Mouse (Mus musculus): ENCODE results near the gene Hrh1. TPM values are rescaled to one million over a fixed set of nuclear protein-coding genes. Genes with fewer than 3 reads are reported as not detected.
A peak's percentile ranks its signal among the peaks of the same experiment; 100 is the strongest.

Gene Hrh1
- polyA plus RNA-seq, 1 experiment = 0.23 TPM

- H3K27ac ChIP-seq (ENCODE audit: insufficient read depth, low read length) = no peak overlapping the region
Observed at GRCm38 (mm10) chr6:114380872-114381271, 16.9 kb upstream of the Hrh1 start.

GRCm38 (mm10) chr6:114387320-114387719 is 10.4 kb upstream of the Hrh1 start:
- Histone ChIP-seq H3K4me3 (ENCODE audit: insufficient read depth, low read length) (no peak overlapping the region), H3K27ac (ENCODE audit: insufficient read depth, low read length) (no peak overlapping the region), H3K4me1 (ENCODE audit: control insufficient read depth, insufficient read depth, low read length) (no peaks in the 10 kb centered on the region)
- TF ChIP-seq POLR2A (IDR thresholded peaks at IDR 0.05; ENCODE audit: low read depth, low read length) (no peak), CTCF (IDR thresholded peaks at IDR 0.05; ENCODE audit: borderline replicate concordance, insufficient read depth, low read length) (no peak)

More at GRCm38 (mm10) chr6:114380872-114381271, 16.9 kb upstream of the Hrh1 start:
- H3K4me3 ChIP-seq (ENCODE audit: insufficient read depth, low read length) = no peak overlapping the region
- no peaks in the 10 kb centered on the region for H3K4me1 ChIP-seq (ENCODE audit: control insufficient read depth, insufficient read depth, low read length)
- no peak for TF ChIP-seq CTCF (IDR thresholded peaks at IDR 0.05; ENCODE audit: borderline replicate concordance, insufficient read depth, low read length)
- TF ChIP-seq POLR2A (IDR thresholded peaks at IDR 0.05; ENCODE audit: low read depth, low read length) = no peak

GRCm38 (mm10) chr6:114387855-114388254 is 9.9 kb upstream of the Hrh1 start:
- Histone ChIP-seq H3K27ac (ENCODE audit: insufficient read depth, low read length) (no peak overlapping the region), H3K4me3 (ENCODE audit: insufficient read depth, low read length) (no peak overlapping the region), H3K4me1 (ENCODE audit: control insufficient read depth, insufficient read depth, low read length) (no peaks in the 10 kb centered on the region)
- TF ChIP-seq POLR2A (IDR thresholded peaks at IDR 0.05; ENCODE audit: low read depth, low read length) (no peak), CTCF (IDR thresholded peaks at IDR 0.05; ENCODE audit: borderline replicate concordance, insufficient read depth, low read length) (no peak)

GRCm38 (mm10) chr6:114390129-114390528 is 7.6 kb upstream of the Hrh1 start:
- Histone ChIP-seq H3K4me1 (ENCODE audit: control insufficient read depth, insufficient read depth, low read length) (no peaks in the 10 kb centered on the region), H3K27ac (ENCODE audit: insufficient read depth, low read length) (no peak overlapping the region), H3K4me3 (ENCODE audit: insufficient read depth, low read length) (no peak overlapping the region)
- TF ChIP-seq CTCF (IDR thresholded peaks at IDR 0.05; ENCODE audit: borderline replicate concordance, insufficient read depth, low read length) (no peak), POLR2A (IDR thresholded peaks at IDR 0.05; ENCODE audit: low read depth, low read length) (no peak)

- no peaks in the 10 kb centered on the region for H3K4me1 ChIP-seq (ENCODE audit: control insufficient read depth, insufficient read depth, low read length)
- no peak overlapping the region for H3K27ac ChIP-seq (ENCODE audit: insufficient read depth, low read length)
- TF ChIP-seq POLR2A (IDR thresholded peaks at IDR 0.05; ENCODE audit: low read depth, low read length) (no peak), CTCF (IDR thresholded peaks at IDR 0.05; ENCODE audit: borderline replicate concordance, insufficient read depth, low read length) (no peak)
- H3K4me3 ChIP-seq (ENCODE audit: insufficient read depth, low read length) = no peak overlapping the region
Observed at GRCm38 (mm10) chr6:114394982-114395381, 2.8 kb upstream of the Hrh1 start.

GRCm38 (mm10) chr6:114396605-114397004 is 1.1 kb upstream of the Hrh1 start:
- no peak overlapping the region for H3K4me3 ChIP-seq (ENCODE audit: insufficient read depth, low read length)
- no peaks in the 10 kb centered on the region for H3K4me1 ChIP-seq (ENCODE audit: control insufficient read depth, insufficient read depth, low read length)
- H3K27ac ChIP-seq (ENCODE audit: insufficient read depth, low read length) = no peak overlapping the region
- TF ChIP-seq CTCF (IDR thresholded peaks at IDR 0.05; ENCODE audit: borderline replicate concordance, insufficient read depth, low read length) = no peak
- TF ChIP-seq POLR2A (IDR thresholded peaks at IDR 0.05; ENCODE audit: low read depth, low read length) = no peak

- peak overlapping the region; percentile 4; the same call in 1 of the 2 replicates for H3K4me3 ChIP-seq (ENCODE audit: insufficient read depth, low read length)
Observed at GRCm38 (mm10) chr6:114397280-114397679, 456 bp upstream of the Hrh1 start.

GRCm38 (mm10) chr6:114398626-114399025 is 890 bp downstream of the Hrh1 start:
- H3K27ac ChIP-seq (ENCODE audit: insufficient read depth, low read length) = no peak overlapping the region

More at GRCm38 (mm10) chr6:114397280-114397679, 456 bp upstream of the Hrh1 start:
- Histone ChIP-seq H3K4me1 (ENCODE audit: control insufficient read depth, insufficient read depth, low read length) (no peaks in the 10 kb centered on the region), H3K27ac (ENCODE audit: insufficient read depth, low read length) (no peak overlapping the region)
- no peak for TF ChIP-seq CTCF (IDR thresholded peaks at IDR 0.05; ENCODE audit: borderline replicate concordance, insufficient read depth, low read length)
- no peak for TF ChIP-seq POLR2A (IDR thresholded peaks at IDR 0.05; ENCODE audit: low read depth, low read length)

GRCm38 (mm10) chr6:114400387-114400786 is 2.7 kb downstream of the Hrh1 start:
- no peak for TF ChIP-seq CTCF (IDR thresholded peaks at IDR 0.05; ENCODE audit: borderline replicate concordance, insufficient read depth, low read length)
- TF ChIP-seq POLR2A (IDR thresholded peaks at IDR 0.05; ENCODE audit: low read depth, low read length) = no peak
- Histone ChIP-seq H3K4me3 (ENCODE audit: insufficient read depth, low read length) (no peak overlapping the region), H3K27ac (ENCODE audit: insufficient read depth, low read length) (no peak overlapping the region), H3K4me1 (ENCODE audit: control insufficient read depth, insufficient read depth, low read length) (peaks cover 10% of the 10 kb centered on the region)

More at GRCm38 (mm10) chr6:114398626-114399025, 890 bp downstream of the Hrh1 start:
- TF ChIP-seq POLR2A (IDR thresholded peaks at IDR 0.05; ENCODE audit: low read depth, low read length) (no peak), CTCF (IDR thresholded peaks at IDR 0.05; ENCODE audit: borderline replicate concordance, insufficient read depth, low read length) (peak; percentile 20; the same call in 1 of the 2 replicates)
- Histone ChIP-seq H3K4me1 (ENCODE audit: control insufficient read depth, insufficient read depth, low read length) (no peaks in the 10 kb centered on the region), H3K4me3 (ENCODE audit: insufficient read depth, low read length) (no peak overlapping the region; the same call in 1 of the 2 replicates)

GRCm38 (mm10) chr6:114400841-114401240 is 3.1 kb downstream of the Hrh1 start:
- Histone ChIP-seq H3K27ac (ENCODE audit: insufficient read depth, low read length) (no peak overlapping the region), H3K4me1 (ENCODE audit: control insufficient read depth, insufficient read depth, low read length) (peaks cover 10% of the 10 kb centered on the region), H3K4me3 (ENCODE audit: insufficient read depth, low read length) (no peak overlapping the region)
- TF ChIP-seq POLR2A (IDR thresholded peaks at IDR 0.05; ENCODE audit: low read depth, low read length) = no peak
- no peak for TF ChIP-seq CTCF (IDR thresholded peaks at IDR 0.05; ENCODE audit: borderline replicate concordance, insufficient read depth, low read length)
